Mouse (Mus musculus) urinary bladder, postnatal 25 days (tissue): ENCODE results near the gene Zfp455.
"Not testable (repeated sequence)": the region's sequence is repeated elsewhere in the genome, so short reads cannot be mapped to it uniquely, and the experiment has no call there.

ENCODE experiments used
- DNase-seq: peaks from one replicate; pipeline ENCODE4 v3.0.0; 2022; ENCODE audit warnings: low spot score

Zfp455 gene

GRCm38 (mm10) chr13:67194340-67194894 lies at the start of gene Zfp455:
TSS of gene Zfp455 (plus strand) at chr13:67194506.
- peak; percentile 40 for DNase-seq

DNA sequence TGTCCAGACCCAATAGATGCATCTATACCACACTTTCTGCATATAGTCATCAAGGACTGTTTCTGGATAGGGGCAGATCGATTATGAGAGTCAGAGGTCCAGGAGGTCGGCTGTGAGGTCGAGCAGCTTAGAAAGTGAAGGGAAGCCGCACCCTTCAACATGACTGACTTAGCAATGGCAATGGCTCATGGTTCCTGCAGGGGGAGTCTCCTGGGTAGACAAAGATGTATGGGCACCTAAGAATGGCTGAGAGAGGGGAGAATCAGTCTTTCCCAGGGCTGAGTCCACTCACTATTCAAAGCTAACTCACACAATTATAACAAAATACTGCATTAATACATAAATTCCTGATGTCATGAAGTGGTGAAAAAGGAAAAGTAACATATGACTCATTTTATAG lies 28.2 kb upstream of the Zfp455 start:
- not testable (repeated sequence) for DNase-seq

DNA sequence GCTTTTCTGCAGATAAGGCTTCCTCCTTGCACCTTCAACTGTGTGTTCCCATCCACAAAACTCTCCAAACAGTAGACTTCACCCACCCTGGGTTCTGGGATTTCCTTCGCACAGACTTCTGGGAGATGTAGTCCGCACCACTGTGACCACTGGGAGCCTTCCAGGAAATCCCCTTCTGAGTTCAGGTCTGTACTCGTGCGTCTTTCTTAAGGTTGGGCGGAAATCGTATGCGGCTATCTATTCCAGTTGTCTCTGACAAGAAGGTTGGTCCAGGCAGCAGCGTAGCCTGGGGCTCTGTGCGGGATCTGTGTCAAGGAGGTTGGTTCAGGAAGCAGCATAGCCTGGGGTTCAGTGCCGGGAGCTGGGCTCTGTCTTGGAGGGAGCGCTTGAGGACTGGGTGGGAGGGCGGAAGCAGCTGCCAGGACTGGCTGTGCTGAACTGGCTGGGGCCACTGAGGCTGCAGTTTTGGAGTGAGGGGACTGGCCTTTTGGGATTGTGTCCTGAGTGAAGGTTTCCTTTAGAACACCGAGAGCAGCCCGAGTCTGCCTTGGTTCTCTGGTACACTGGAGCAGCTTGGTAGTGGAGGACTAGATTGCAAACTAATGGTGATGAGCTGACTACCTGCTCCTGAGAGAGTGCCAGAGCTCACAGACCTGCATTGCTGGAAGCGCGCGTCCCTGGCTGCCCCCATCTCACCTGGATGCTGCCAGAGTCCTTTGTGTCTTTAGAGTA lies 21.1 kb upstream of the Zfp455 start, which contains the start of gene Rsl1:
Rsl1 (plus strand) TSS at position 192 of the 732 bp plus-strand sequence.
- DNase-seq, result peak; percentile 56

GRCm38 (mm10) chr13:67173723-67174055 lies 20.6 kb upstream of the Zfp455 start:
- no peak for DNase-seq

DNA sequence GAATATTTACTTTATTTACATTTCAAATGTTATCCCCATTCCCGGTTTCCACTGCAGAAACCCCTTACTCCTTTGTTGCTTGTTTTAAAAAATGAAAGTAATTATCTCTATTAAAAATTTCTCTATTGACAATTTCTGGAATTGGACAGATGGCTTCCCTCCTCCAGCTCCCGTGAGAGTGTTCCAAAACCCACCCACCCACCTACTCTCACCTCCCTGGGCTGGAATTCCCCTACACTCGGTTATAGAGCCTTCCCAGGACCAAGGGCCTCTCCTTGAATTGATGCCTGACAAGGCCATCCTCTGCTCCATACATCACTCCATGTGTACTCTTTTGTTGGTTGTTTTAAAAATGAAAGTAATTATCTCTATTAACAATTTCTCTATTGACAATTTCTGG lies 7.3 kb downstream of the Zfp455 start:
- no peak for DNase-seq

DNA sequence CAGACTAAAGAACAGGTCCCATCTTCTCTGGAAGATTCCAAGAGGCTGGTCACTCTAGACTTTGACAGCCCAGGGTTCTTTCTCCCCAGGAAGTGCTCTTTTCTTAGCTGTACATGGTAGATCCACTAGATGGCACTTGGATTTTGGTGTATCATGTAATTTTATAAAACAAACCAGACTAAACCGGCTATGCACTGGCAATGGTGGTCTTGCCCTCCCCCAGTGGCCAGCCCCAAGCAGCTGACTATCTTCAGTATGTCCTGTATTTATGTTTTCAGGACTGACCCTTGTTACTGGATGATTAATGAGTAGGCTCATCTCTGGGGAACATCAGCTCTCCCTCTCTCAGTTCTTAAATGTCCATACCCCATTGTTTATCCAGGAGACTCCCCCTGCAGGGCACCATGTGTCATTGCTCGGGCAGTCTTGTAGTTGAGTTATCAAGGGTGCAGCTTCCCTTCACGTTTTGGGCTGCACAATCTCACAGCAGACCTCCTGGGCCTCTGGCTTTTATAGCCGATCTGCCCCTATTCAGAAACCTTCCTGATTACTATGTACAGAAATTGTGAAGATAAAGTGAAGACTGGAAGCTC lies 19.8 kb downstream of the Zfp455 start:
- no peak for DNase-seq
